Mouse (Mus musculus) embryonic facial prominence, embryonic 12.5 days (tissue): ENCODE data around the gene Syn2. TPM values are rescaled to one million over a fixed set of nuclear protein-coding genes. Genes with fewer than 3 reads are reported as not detected.

Experiments
- microRNA-seq: library from miRNA; unstranded; fragments of <30 nt; microRNA quantifications from one replicate; pipeline ENCODE4, GENCODE M21; 2017
- polyA plus RNA-seq: library from polyadenylated mRNA; unstranded; fragments of >200 nt; fragmentation: Nextera tagmentation; extraction: Ambion mirVana; gene quantifications from 2 replicates; pipeline ENCODE4 v1.2.1, GENCODE M21; 2016

Gene Syn2
- polyA plus RNA-seq, 1 experiment from 2014 or later: 5.6 TPM

Small RNAs within 50 kb of the gene (microRNA-seq; reads per million reads assigned to microRNA genes)
- gene Gm24767: not detected

Other genes with a start within 250 kb of the Syn2 start
- 135 and 136 TPM in 2 replicates for gene Vgll4, start 164.9 kb upstream of the Syn2 start, polyA plus RNA-seq
- 68.1 and 73.5 TPM in 2 replicates for gene Tamm41, start 97.0 kb upstream of the Syn2 start, polyA plus RNA-seq
- gene Gm17482, start 92.4 kb downstream of the Syn2 start, polyA plus RNA-seq: not detected in 2 replicates
- gene Timp4, start 117.3 kb downstream of the Syn2 start, polyA plus RNA-seq: 0.37 and 0.47 TPM in 2 replicates
- gene Pparg, start 226.0 kb downstream of the Syn2 start, polyA plus RNA-seq: 0.41 and 0.62 TPM in 2 replicates